Mouse (Mus musculus): ENCODE data around the gene Gm17334. TPM values are rescaled to one million over a fixed set of nuclear protein-coding genes. Genes with fewer than 3 reads are reported as not detected.

Gene Gm17334
- polyA plus RNA-seq, 1 experiment from 2014 or later: not detected

- H3K36me3 ChIP-seq: no peaks in the 10 kb centered on the region
- H3K4me1 ChIP-seq (replicated peaks): no peaks in the 10 kb centered on the region
- WGBS: 61% methylated on average over 5 of the region's 5 CpGs
- no peaks in the 10 kb centered on the region for H3K9me3 ChIP-seq
- no peak overlapping the region for H3K4me3 ChIP-seq
- H3K27me3 ChIP-seq: no peaks in the 10 kb centered on the region
- no peak overlapping the region for H3K27ac ChIP-seq (replicated peaks)
- ATAC-seq (ENCODE audit: low read depth): no peak
- H3K9ac ChIP-seq: no peak overlapping the region
- no peak overlapping the region for H3K4me2 ChIP-seq
Measured at GRCm38 (mm10) chr11:53749716-53750352, 23.2 kb downstream of the Gm17334 start.

DNA sequence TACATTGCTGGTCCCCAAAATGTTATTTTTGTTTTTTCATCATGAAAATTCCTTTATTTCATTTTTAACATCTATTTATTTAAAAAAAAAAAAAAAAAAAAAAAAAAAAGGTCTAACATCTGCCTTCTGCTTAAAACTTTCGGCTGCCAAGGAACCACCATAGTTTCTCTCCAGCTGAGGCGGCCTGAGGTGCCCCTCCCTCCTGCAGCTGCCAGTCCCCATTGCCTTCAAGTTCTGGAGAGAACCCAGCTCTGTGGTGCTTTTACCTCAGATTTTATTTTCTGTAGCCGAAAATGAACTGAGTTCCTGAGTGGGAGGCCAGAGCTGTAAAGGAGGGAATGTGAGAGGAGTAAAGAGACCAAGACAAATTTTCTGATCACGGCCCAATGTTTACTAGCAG, 23.7 kb downstream of the Gm17334 start:
- H3K27me3 ChIP-seq: no peaks in the 10 kb centered on the region
- H3K9ac ChIP-seq: no peak overlapping the region
- ATAC-seq (ENCODE audit: low read depth): no peak
- H3K9me3 ChIP-seq: no peaks in the 10 kb centered on the region
- 72% methylated on average over 4 of the region's 4 CpGs for WGBS
- no peak overlapping the region for H3K27ac ChIP-seq (replicated peaks)
- H3K4me3 ChIP-seq: no peak overlapping the region
- no peaks in the 10 kb centered on the region for H3K4me1 ChIP-seq (replicated peaks)
- no peaks in the 10 kb centered on the region for H3K36me3 ChIP-seq
- no peak overlapping the region for H3K4me2 ChIP-seq

GRCm38 (mm10) chr11:53748614-53749013, 24.4 kb downstream of the Gm17334 start:
- H3K4me1 ChIP-seq (replicated peaks): no peaks in the 10 kb centered on the region
- H3K9me3 ChIP-seq: no peaks in the 10 kb centered on the region
- no peak overlapping the region for H3K4me2 ChIP-seq
- no peak overlapping the region for H3K27ac ChIP-seq (replicated peaks)
- no peak overlapping the region for H3K9ac ChIP-seq
- WGBS: 97% methylated on average over 6 of the region's 6 CpGs
- no peaks in the 10 kb centered on the region for H3K36me3 ChIP-seq
- no peak for ATAC-seq (ENCODE audit: low read depth)
- no peak overlapping the region for H3K4me3 ChIP-seq
- no peaks in the 10 kb centered on the region for H3K27me3 ChIP-seq

DNA sequence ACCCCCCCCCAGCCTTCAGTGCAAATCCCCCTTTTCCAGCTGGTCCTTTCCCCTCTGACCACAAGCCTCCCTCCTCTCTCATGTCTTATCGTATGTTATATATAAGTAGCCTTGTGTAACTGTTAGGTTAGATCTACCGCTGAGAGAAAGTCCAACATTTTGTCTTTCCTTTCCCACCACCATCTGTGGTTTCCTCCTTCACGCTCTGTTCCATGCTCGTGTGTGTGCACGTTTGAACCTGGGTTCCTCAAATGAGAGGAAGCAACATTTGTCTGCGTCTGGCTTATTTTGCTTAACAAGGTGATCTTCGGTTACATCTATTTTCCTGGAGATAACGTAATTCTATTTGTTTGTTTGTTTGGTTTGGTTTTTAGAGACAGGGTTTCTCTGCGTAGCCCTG, 25.0 kb downstream of the Gm17334 start:
- no peaks in the 10 kb centered on the region for H3K27me3 ChIP-seq
- H3K4me2 ChIP-seq: no peak overlapping the region
- 89% methylated on average over 9 of the region's 9 CpGs for WGBS
- no peak overlapping the region for H3K9ac ChIP-seq
- no peak for ATAC-seq (ENCODE audit: low read depth)
- H3K27ac ChIP-seq (replicated peaks): no peak overlapping the region
- no peaks in the 10 kb centered on the region for H3K36me3 ChIP-seq
- H3K4me3 ChIP-seq: no peak overlapping the region
- no peaks in the 10 kb centered on the region for H3K4me1 ChIP-seq (replicated peaks)
- H3K9me3 ChIP-seq: no peaks in the 10 kb centered on the region

DNA sequence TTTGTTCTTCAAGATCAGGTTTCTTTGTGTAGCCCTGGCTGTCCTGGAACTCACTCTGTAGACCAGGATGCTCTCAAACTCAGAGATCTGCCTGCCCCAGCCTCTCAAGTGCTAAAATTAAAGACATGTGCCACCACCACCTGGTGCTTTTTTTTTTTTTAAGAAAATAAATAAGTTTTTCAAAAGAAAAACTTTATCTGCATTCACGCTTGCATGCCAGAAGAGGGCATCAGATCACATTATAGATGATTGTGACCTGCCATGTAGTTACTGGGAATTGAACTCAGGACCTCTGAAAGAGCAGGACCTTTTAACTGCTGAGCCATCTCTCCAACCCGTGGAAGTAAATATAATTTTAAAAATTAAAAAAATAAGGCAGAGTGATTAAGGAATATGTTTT, 27.7 kb downstream of the Gm17334 start:
- no peaks in the 10 kb centered on the region for H3K27me3 ChIP-seq
- 93% methylated on average over 2 of the region's 2 CpGs for WGBS
- no peak overlapping the region for H3K27ac ChIP-seq (replicated peaks)
- H3K4me3 ChIP-seq: no peak overlapping the region
- H3K9me3 ChIP-seq: no peaks in the 10 kb centered on the region
- H3K4me2 ChIP-seq: no peak overlapping the region
- no peaks in the 10 kb centered on the region for H3K36me3 ChIP-seq
- ATAC-seq (ENCODE audit: low read depth): no peak
- no peak overlapping the region for H3K9ac ChIP-seq
- no peaks in the 10 kb centered on the region for H3K4me1 ChIP-seq (replicated peaks)

DNA sequence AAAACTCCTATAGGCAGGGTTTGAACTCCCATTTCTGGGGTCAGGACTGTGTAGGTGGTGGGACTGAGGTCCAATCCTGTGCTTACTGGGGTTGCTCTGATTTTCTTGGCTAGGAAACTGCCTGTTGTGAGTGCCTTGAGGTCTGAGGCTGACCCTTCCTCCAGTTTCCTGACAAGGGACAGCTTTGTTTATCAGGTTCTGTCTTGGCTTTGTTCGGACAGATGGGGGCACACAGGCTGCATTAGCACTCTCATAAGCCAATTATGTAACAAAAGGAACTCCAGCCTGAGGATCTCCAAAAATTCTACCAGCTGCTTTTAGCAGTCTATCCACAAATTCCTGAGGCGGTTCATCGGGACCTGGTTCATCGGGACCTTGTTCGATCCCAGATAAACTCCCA, 30.6 kb downstream of the Gm17334 start:
- Histone ChIP-seq H3K9ac (no peak overlapping the region), H3K4me2 (no peak overlapping the region), H3K9me3 (no peaks in the 10 kb centered on the region), H3K4me1 (replicated peaks) (no peaks in the 10 kb centered on the region), H3K36me3 (no peaks in the 10 kb centered on the region), H3K27me3 (no peaks in the 10 kb centered on the region), H3K4me3 (no peak overlapping the region), H3K27ac (replicated peaks) (no peak overlapping the region)
- WGBS: 43% methylated on average over 5 of the region's 5 CpGs
- ATAC-seq (ENCODE audit: low read depth): no peak

- Histone ChIP-seq H3K4me3 (no peak overlapping the region), H3K9me3 (no peaks in the 10 kb centered on the region), H3K27ac (replicated peaks) (no peak overlapping the region), H3K4me2 (no peak overlapping the region), H3K36me3 (no peaks in the 10 kb centered on the region), H3K4me1 (replicated peaks) (no peaks in the 10 kb centered on the region), H3K9ac (no peak overlapping the region), H3K27me3 (no peaks in the 10 kb centered on the region)
- ATAC-seq (ENCODE audit: low read depth): peak; percentile 45; the same call in 1 of the 2 replicates
- WGBS: 34% methylated on average over 6 of the region's 6 CpGs
Measured at GRCm38 (mm10) chr11:53737573-53737946, 35.4 kb downstream of the Gm17334 start.

DNA sequence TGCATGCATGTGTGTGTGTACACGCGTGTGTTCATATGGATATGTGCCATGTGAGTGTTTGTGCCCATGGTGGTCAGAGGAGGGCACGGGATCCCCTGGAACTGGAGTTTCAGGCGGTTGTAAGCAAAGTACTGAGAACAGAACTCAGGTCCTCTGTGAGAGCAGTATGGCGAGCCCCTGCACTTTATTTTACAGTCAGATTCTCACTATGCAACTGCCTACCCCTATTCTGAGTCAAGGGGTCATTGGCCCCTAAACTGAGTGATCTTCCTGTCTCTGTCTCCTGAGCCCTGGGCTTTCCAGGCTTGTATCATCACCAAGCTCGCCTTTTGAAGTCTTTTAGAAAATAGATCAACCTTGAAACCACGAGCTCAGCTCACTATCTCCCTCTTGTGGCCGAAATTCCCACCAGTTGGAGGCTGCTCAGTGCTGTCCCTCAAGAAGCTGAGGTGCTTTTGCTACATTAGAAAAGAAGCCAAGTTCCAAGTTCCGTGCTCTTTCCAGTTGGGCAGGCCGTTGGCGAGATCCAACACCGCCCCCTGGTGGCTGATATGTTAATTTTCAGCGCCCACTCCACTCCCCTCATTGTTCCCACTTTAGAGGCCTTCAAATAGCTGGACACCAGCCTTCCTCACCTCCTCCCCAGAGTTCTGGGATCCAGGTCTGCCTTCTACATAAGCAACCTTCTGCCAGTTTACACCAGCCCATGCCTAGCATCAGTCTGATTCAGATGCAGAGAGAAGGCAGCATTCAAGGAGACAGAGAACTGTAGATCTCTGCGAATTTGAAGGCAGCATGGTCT, 36.0 kb downstream of the Gm17334 start:
- Histone ChIP-seq H3K9me3 (no peaks in the 10 kb centered on the region), H3K27me3 (no peaks in the 10 kb centered on the region), H3K9ac (no peak overlapping the region), H3K27ac (replicated peaks) (no peak overlapping the region), H3K4me2 (no peak overlapping the region), H3K36me3 (no peaks in the 10 kb centered on the region), H3K4me3 (no peak overlapping the region), H3K4me1 (replicated peaks) (no peaks in the 10 kb centered on the region)
- 46% methylated on average over 14 of the region's 14 CpGs for WGBS
- peak; percentile 51; the same call in 1 of the 2 replicates for ATAC-seq (ENCODE audit: low read depth)

GRCm38 (mm10) chr11:53735682-53736245, 37.2 kb downstream of the Gm17334 start:
- no peaks in the 10 kb centered on the region for H3K9me3 ChIP-seq
- no peaks in the 10 kb centered on the region for H3K36me3 ChIP-seq
- 21% methylated on average over 17 of the region's 17 CpGs for WGBS
- H3K27ac ChIP-seq (replicated peaks): no peak overlapping the region
- peak; percentile 90 for ATAC-seq (ENCODE audit: low read depth)
- peak overlapping the region; percentile 17; the same call in 1 of the 2 replicates for H3K4me3 ChIP-seq
- H3K9ac ChIP-seq: 0 out of 2 replicates have a peak overlapping the region, but pooled peaks have one; percentile 43
- H3K4me1 ChIP-seq (replicated peaks): no peaks in the 10 kb centered on the region
- no peaks in the 10 kb centered on the region for H3K27me3 ChIP-seq
- H3K4me2 ChIP-seq: peak overlapping the region; percentile 49

- H3K4me1 ChIP-seq (replicated peaks): no peaks in the 10 kb centered on the region
- no peaks in the 10 kb centered on the region for H3K9me3 ChIP-seq
- H3K4me3 ChIP-seq: no peak overlapping the region
- ATAC-seq (ENCODE audit: low read depth): no peak
- no peak overlapping the region for H3K4me2 ChIP-seq
- H3K27ac ChIP-seq (replicated peaks): no peak overlapping the region
- H3K9ac ChIP-seq: no peak overlapping the region
- WGBS: 74% methylated on average over 18 of the region's 18 CpGs
- H3K36me3 ChIP-seq: no peaks in the 10 kb centered on the region
- H3K27me3 ChIP-seq: no peaks in the 10 kb centered on the region
Measured at GRCm38 (mm10) chr11:53734970-53735681, 37.9 kb downstream of the Gm17334 start.

DNA sequence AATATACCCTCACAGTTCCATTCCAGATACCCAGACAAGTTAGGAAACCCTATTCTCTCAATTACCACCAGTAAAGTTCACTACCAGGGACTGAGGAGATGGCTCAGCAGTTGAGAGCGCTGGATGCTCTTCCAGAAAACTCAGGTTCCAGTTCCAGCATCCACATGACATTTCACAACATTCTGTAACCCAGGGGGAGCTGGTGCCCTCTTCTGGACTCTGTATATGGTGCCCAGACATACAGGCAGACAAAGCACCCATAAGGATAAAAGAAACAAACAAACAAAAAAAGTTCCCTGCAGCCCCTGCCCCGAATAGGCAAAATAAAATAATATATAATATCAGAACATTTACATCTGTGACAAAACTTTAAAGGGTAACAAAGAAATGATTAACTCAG, 38.6 kb downstream of the Gm17334 start:
- no peak for ATAC-seq (ENCODE audit: low read depth)
- WGBS: 85% methylated on average over 2 of the region's 2 CpGs
- H3K27ac ChIP-seq (replicated peaks): no peak overlapping the region

DNA sequence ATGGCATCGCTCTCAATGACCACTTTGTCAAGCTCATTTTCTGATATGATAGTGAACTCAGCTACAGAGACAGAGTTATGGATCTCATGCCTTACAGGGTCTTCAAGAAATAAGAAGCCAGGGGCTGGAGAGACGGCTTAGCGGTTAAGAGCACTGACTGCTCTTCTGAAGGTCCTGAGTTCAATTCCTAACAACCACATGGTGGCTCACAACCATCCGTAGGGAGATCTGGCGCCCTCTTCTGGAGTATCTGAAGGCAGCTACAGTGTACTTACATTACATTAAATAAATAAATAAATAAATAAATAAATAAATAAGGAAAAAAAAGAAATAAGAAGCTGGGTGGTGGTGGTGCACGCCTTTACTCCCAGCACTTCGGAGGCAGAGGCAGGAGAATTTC, 39.2 kb downstream of the Gm17334 start:
- H3K4me1 ChIP-seq (replicated peaks): no peaks in the 10 kb centered on the region
- no peaks in the 10 kb centered on the region for H3K36me3 ChIP-seq
- H3K9ac ChIP-seq: no peak overlapping the region
- no peak for ATAC-seq (ENCODE audit: low read depth)
- WGBS: 89% methylated on average over 7 of the region's 7 CpGs
- H3K9me3 ChIP-seq: no peaks in the 10 kb centered on the region
- H3K4me2 ChIP-seq: no peak overlapping the region
- no peak overlapping the region for H3K4me3 ChIP-seq
- H3K27ac ChIP-seq (replicated peaks): no peak overlapping the region
- H3K27me3 ChIP-seq: no peaks in the 10 kb centered on the region

More for the DNA sequence above, 38.6 kb downstream of the Gm17334 start:
- Histone ChIP-seq H3K4me2 (no peak overlapping the region), H3K9ac (no peak overlapping the region), H3K4me3 (no peak overlapping the region), H3K36me3 (no peaks in the 10 kb centered on the region), H3K27me3 (no peaks in the 10 kb centered on the region), H3K9me3 (no peaks in the 10 kb centered on the region), H3K4me1 (replicated peaks) (no peaks in the 10 kb centered on the region)

Measured in neural tube, embryonic 13.5 days (tissue).